Mouse (Mus musculus) myocyte (in vitro differentiated cells): ENCODE measurements around the gene Gm45717.

ENCODE experiments used
- CEBPB ChIP-seq: IDR thresholded peaks from 2 replicates; pipeline ENCODE4 v1.6.1; 2011; ENCODE audit warnings: mild to moderate bottlenecking, moderate library complexity; ENCODE audit not compliant: poor library complexity, insufficient read depth, severe bottlenecking
- E2F4 ChIP-seq: IDR thresholded peaks from one replicate; pipeline ENCODE4 v1.6.1; 2011; ENCODE audit warnings: mild to moderate bottlenecking, control low read depth, moderate library complexity; ENCODE audit not compliant: insufficient read depth
- MAX ChIP-seq: IDR thresholded peaks from one replicate; pipeline ENCODE4 v1.6.1; 2011; ENCODE audit warnings: low read depth, mild to moderate bottlenecking, control low read depth
- MYOG ChIP-seq, 3 experiments: IDR thresholded peaks; one replicate each; pipeline ENCODE4 v1.6.1; 2011; ENCODE audit warnings: control low read depth in 2 of 3, low read depth in 2 of 3, mild to moderate bottlenecking in 2 of 3; ENCODE audit not compliant: insufficient read length in 2 of 3, control insufficient read depth in 1 of 3, insufficient read depth in 1 of 3
- POLR2A ChIP-seq: IDR thresholded peaks from one replicate; pipeline ENCODE4 v1.6.1; 2011; ENCODE audit warnings: low read depth, mild to moderate bottlenecking, control low read depth, moderate library complexity; ENCODE audit not compliant: insufficient read length
- POLR2AphosphoS2 ChIP-seq: IDR thresholded peaks from one replicate; pipeline ENCODE4 v1.6.1; 2011; ENCODE audit warnings: low read depth, control low read depth; ENCODE audit not compliant: insufficient read length
- SRF ChIP-seq: IDR thresholded peaks from one replicate; pipeline ENCODE4 v1.6.1; 2011; ENCODE audit warnings: low read depth; ENCODE audit not compliant: control insufficient read depth, insufficient read length

GRCm38 (mm10) chr7:140973396-140974165 lies 17.8 kb upstream of the Gm45717 start:
- TF ChIP-seq E2F4 (no peak), POLR2A (no peak), POLR2AphosphoS2 (no peak), SRF (no peak), MAX (no peak), CEBPB (no peak), MYOG (IDR thresholded peaks at IDR 0.05; ENCODE audit: control insufficient read depth in 1 of 3, insufficient read depth in 1 of 3, insufficient read length in 2 of 3, low read depth in 2 of 3) (no peak)
